Mouse (Mus musculus) olfactory bulb, adult 2 months (tissue): ENCODE measurements around the gene Snx9.

ENCODE experiments used
- CTCF ChIP-seq: fragments of 200-500 bp; IDR thresholded peaks from 2 replicates; pipeline ENCODE4 v1.5.1; 2012; ENCODE audit warnings: low read depth, mild to moderate bottlenecking, low read length, moderate library complexity; ENCODE audit not compliant: insufficient read depth
- POLR2A ChIP-seq: fragments of 200-500 bp; IDR thresholded peaks from 2 replicates; pipeline ENCODE4 v1.6.1; 2012; ENCODE audit warnings: mild to moderate bottlenecking, low read depth, low read length, moderate library complexity; ENCODE audit not compliant: insufficient read depth

DNA sequence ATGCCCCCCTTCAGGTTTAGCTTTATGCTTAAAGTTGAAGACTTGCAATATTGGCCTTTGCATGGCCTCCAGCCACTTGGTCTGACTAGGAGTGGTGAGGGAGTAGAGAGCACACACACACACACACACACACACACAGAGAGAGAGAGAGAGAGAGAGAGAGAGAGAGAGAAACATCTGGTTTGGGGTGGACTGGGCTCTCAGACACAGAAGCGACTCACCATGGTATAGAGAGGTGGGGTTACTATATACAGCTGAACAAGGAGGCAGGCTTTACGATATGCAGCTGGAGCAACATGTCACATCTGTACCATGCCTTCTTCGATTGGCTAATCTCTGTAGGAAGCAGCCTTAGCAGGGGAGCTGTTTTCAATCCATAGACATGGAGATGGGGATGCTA lies 94.6 kb downstream of the Snx9 start:
- TF ChIP-seq CTCF, result no peak
- TF ChIP-seq POLR2A, result no peak
